Mouse (Mus musculus) heart, postnatal 0 days (tissue): ENCODE measurements around the gene Gm49340. TPM values are rescaled to one million over a fixed set of nuclear protein-coding genes. Genes with fewer than 3 reads are reported as not detected.
"Not testable (repeated sequence)": the region's sequence is repeated elsewhere in the genome, so short reads cannot be mapped to it uniquely, and the experiment has no call there.

Experiments
- ATAC-seq: fragments of 200-750 bp; cut with Nextera tagmentation; 2 replicates; pipeline ENCODE4 v1.8.0; 2017; ENCODE audit warnings: low read depth, moderate number of reproducible peaks, moderate library complexity; ENCODE audit not compliant: insufficient read depth
- DNase-seq: peaks from one replicate; pipeline ENCODE4 v3.0.0-alpha.2; 2016; ENCODE audit warnings: low spot score
- H3K27ac ChIP-seq: fragments of 300-500 bp; sonication (generic); 2 replicates; pipeline ENCODE4 v1.5.1; 2014; ENCODE audit warnings: low read depth, mild to moderate bottlenecking
- H3K27me3 ChIP-seq: fragments of 300-500 bp; sonication (generic); 2 replicates; pipeline ENCODE4 v1.6.1; 2014; ENCODE audit warnings: low read length, mixed read lengths; ENCODE audit not compliant: control insufficient read depth, insufficient read depth
- H3K36me3 ChIP-seq: fragments of 300-500 bp; sonication (generic); replicated peaks from 2 replicates; pipeline ENCODE4 v1.6.1; 2014; ENCODE audit warnings: low read length, mixed read lengths; ENCODE audit not compliant: control insufficient read depth, insufficient read depth
- H3K4me1 ChIP-seq: fragments of 300-500 bp; sonication (generic); 2 replicates; pipeline ENCODE4 v1.6.1; 2014; ENCODE audit warnings: antibody characterized with exemption; ENCODE audit not compliant: control insufficient read depth, insufficient read depth
- H3K4me2 ChIP-seq: fragments of 300-500 bp; sonication (generic); 2 replicates; pipeline ENCODE4 v1.6.1; 2014; ENCODE audit warnings: low read depth, mild to moderate bottlenecking, low read length, moderate library complexity
- H3K4me3 ChIP-seq: fragments of 300-500 bp; sonication (generic); 2 replicates; pipeline ENCODE4 v1.5.1; 2014; ENCODE audit warnings: low read depth, low read length
- H3K9ac ChIP-seq: fragments of 300-500 bp; sonication (generic); replicated peaks from 2 replicates; pipeline ENCODE4 v1.6.1; 2014; ENCODE audit warnings: low read depth, low read length, mixed read lengths
- H3K9me3 ChIP-seq: fragments of 300-500 bp; sonication (generic); replicated peaks from 2 replicates; pipeline ENCODE4 v1.6.1; 2016; ENCODE audit warnings: low read length; ENCODE audit not compliant: control insufficient read depth
- CTCF ChIP-seq: IDR thresholded peaks from 2 replicates; pipeline ENCODE4 v1.5.1; 2016; ENCODE audit warnings: antibody characterized with exemption, control low read depth, low read depth
- EP300 ChIP-seq: IDR thresholded peaks from 2 replicates; pipeline ENCODE4 v1.6.1; 2016; ENCODE audit warnings: antibody characterized with exemption, low read depth
- WGBS: fragments of 180-500 bp; shearing (Covaris S2); extraction: QIAGEN DNeasy Blood & Tissue Kit; methylation state at CpG from one replicate; pipeline ENCODE4 v1.1.7; 2014; 5-methylcytosine and 5-hydroxymethylcytosine counted together
- polyA plus RNA-seq: library from polyadenylated mRNA; unstranded; fragments of >200 nt; fragmentation: Nextera tagmentation; extraction: Ambion mirVana; gene quantifications from 2 replicates; pipeline ENCODE4 v1.2.1, GENCODE M21; 2015
- total RNA-seq: library from RNA; depleted of rRNA; stranded (reverse); fragments of >200 nt; gene quantifications from 2 replicates; pipeline ENCODE4 v1.2.3, GENCODE M21; 2014; ENCODE audit warnings: low replicate concordance

Gene Gm49340
- total and polyA plus RNA-seq, 2 experiments from 2014 or later, result not detected

GRCm38 (mm10) chr11:73289621-73290020, 39.9 kb upstream of the Gm49340 start:
- Histone ChIP-seq H3K36me3 (no peaks in the 10 kb centered on the region), H3K9ac (no peak overlapping the region), H3K9me3 (no peaks in the 10 kb centered on the region), H3K4me1 (no peaks in the 10 kb centered on the region), H3K27ac (no peak overlapping the region), H3K4me3 (no peak overlapping the region), H3K27me3 (no peaks in the 10 kb centered on the region), H3K4me2 (no peak overlapping the region)
- DNase-seq, result no peak
- no peak for ATAC-seq
- 61% methylated on average over 1 of the region's 1 CpGs for WGBS
- TF ChIP-seq EP300, result no peak

GRCm38 (mm10) chr11:73303123-73303522, 26.4 kb upstream of the Gm49340 start:
- 57% methylated on average over 2 of the region's 2 CpGs for WGBS
- Histone ChIP-seq H3K27ac (no peak overlapping the region), H3K4me1 (no peaks in the 10 kb centered on the region), H3K4me2 (no peak overlapping the region), H3K9ac (no peak overlapping the region), H3K27me3 (no peaks in the 10 kb centered on the region), H3K9me3 (no peaks in the 10 kb centered on the region), H3K4me3 (no peak overlapping the region), H3K36me3 (no peaks in the 10 kb centered on the region)
- DNase-seq, result no peak
- ATAC-seq, result no peak
- TF ChIP-seq CTCF (no peak), EP300 (no peak)

GRCm38 (mm10) chr11:73315961-73316360, 13.6 kb upstream of the Gm49340 start:
- H3K4me1 ChIP-seq, result no peaks in the 10 kb centered on the region
- no peaks in the 10 kb centered on the region for H3K36me3 ChIP-seq
- no peaks in the 10 kb centered on the region for H3K9me3 ChIP-seq
- no peak overlapping the region for H3K4me2 ChIP-seq
- no peaks in the 10 kb centered on the region for H3K27me3 ChIP-seq
- no peak overlapping the region for H3K27ac ChIP-seq
- WGBS, result 37% methylated on average over 3 of the region's 3 CpGs
- no peak for DNase-seq
- no peak overlapping the region for H3K4me3 ChIP-seq
- no peak overlapping the region for H3K9ac ChIP-seq
- ATAC-seq, result no peak
- TF ChIP-seq EP300 (no peak), CTCF (no peak)

GRCm38 (mm10) chr11:73318581-73318980, 11.0 kb upstream of the Gm49340 start:
- H3K4me1 ChIP-seq, H3K27me3 ChIP-seq, H3K4me2 ChIP-seq, ATAC-seq, DNase-seq, H3K27ac ChIP-seq, H3K36me3 ChIP-seq, H3K9me3 ChIP-seq, H3K4me3 ChIP-seq, H3K9ac ChIP-seq: not testable (repeated sequence)
- WGBS, result 59% methylated on average over 2 of the region's 2 CpGs

- not testable (repeated sequence) for H3K4me2 ChIP-seq, DNase-seq, H3K27me3 ChIP-seq, H3K9me3 ChIP-seq, H3K4me1 ChIP-seq, H3K36me3 ChIP-seq, H3K9ac ChIP-seq, H3K27ac ChIP-seq, ATAC-seq, H3K4me3 ChIP-seq
- 81% methylated on average over 13 of the region's 13 CpGs for WGBS
Observed at GRCm38 (mm10) chr11:73321064-73321463, 8.5 kb upstream of the Gm49340 start.

- H3K9me3 ChIP-seq, result no peaks in the 10 kb centered on the region
- no peaks in the 10 kb centered on the region for H3K27me3 ChIP-seq
- TF ChIP-seq CTCF (no peak), EP300 (no peak)
- no peaks in the 10 kb centered on the region for H3K4me1 ChIP-seq
- no peak overlapping the region for H3K4me3 ChIP-seq
- H3K9ac ChIP-seq, result no peak overlapping the region
- no peak overlapping the region for H3K4me2 ChIP-seq
- ATAC-seq, result no peak
- WGBS, result 64% methylated on average over 9 of the region's 9 CpGs
- DNase-seq, result no peak
- H3K27ac ChIP-seq, result no peak overlapping the region
- no peaks in the 10 kb centered on the region for H3K36me3 ChIP-seq
Observed at GRCm38 (mm10) chr11:73323906-73324830, 5.4 kb upstream of the Gm49340 start.
